Mouse (Mus musculus) cerebellum, adult (tissue): Measurements from ENCODE around the gene Rps6.
A peak's percentile ranks its signal among the peaks of the same experiment; 100 is the strongest.
"Not testable (repeated sequence)": the region's sequence is repeated elsewhere in the genome, so short reads cannot be mapped to it uniquely, and the experiment has no call there.

ENCODE experiments used
- ATAC-seq: cut with Nextera tagmentation; 2 replicates; pipeline ENCODE4 v1.9.2; 2017; ENCODE audit warnings: mild to moderate bottlenecking, moderate library complexity, mixed read lengths; ENCODE audit not compliant: insufficient number of reproducible peaks, low FRiP score, low TSS enrichment

Gene Rps6

DNA sequence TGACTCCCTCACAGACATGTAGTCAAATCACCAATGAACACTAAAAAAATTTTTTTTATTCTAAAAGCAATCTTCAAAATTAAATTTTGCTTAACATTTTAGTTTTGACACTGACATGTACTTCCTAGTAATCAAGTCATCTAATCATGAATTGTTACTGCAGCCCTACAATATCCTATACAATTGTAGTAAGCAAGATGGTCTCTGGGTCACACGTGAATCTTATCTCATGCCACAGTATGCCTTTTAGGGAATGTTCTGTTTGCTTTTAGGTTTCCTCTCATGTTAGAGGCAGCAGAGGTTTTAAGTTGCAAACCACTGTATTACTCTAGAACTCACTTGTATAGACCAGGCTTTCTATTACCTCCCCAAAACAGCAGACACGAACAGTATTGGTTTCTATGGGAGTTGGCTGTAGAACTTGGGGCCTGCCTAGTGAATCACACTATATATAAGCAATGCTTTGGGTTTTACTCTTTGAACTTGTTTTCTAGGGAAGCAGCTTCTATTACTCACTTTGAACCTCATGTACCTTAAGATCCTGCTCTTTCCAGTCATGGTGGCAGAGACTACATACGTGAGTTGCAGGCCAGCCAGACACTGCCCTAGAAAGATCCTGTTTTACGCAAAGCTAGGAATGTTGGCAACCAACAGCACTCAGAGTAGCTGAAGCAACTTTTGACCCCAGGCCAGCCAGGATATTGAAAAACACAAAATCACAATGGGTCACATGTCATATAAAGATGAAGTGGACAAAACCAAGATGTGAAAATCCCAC is 4.2 kb downstream of the Rps6 start:
- no peak for ATAC-seq

GRCm38 (mm10) chr4:86852018-86852417 is 5.2 kb downstream of the Rps6 start:
- ATAC-seq, result no peak

GRCm38 (mm10) chr4:86851331-86851730 is 5.9 kb downstream of the Rps6 start:
- no peak for ATAC-seq

DNA sequence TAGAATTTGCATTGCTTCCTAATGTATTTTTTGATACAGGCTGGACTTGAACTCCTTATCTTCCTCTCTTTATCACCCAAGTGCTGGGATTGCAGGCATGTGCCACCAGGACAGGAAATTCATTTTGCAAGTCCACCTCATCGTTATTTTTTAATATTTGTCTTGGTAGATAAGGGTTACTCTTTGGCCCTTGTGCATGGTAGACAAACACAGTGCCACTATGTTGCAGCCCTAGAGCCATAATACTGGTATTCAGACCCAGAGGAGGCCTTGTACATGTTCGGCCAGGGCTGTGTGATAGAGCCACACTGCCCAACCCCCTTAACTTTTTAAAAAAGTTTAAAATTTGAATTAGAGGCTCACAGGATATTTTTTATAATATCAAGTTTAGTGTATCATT is 10.0 kb downstream of the Rps6 start:
- ATAC-seq, result no peak

DNA sequence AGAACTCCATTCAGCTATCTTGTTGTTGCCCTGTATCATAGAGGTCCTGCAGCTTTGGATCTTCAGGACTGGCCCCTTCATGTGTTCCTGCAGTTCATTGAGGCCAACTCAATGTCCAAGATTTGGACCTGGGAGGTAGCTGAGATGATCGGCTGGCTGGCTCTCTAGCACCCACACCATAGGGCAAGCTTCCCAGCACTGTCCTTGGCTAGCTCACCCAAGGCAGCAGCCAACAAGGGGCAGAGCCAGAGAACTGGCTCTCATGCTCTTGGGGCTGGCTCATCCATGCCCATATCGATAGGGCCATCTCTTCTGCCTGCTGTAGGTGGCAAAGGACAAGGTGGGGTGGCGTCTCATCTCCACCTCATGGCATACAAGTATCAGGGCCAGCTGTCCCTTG is 11.8 kb downstream of the Rps6 start:
- peak; percentile 74 for ATAC-seq

GRCm38 (mm10) chr4:86841141-86841540 is 16.1 kb downstream of the Rps6 start:
- not testable (repeated sequence) for ATAC-seq

DNA sequence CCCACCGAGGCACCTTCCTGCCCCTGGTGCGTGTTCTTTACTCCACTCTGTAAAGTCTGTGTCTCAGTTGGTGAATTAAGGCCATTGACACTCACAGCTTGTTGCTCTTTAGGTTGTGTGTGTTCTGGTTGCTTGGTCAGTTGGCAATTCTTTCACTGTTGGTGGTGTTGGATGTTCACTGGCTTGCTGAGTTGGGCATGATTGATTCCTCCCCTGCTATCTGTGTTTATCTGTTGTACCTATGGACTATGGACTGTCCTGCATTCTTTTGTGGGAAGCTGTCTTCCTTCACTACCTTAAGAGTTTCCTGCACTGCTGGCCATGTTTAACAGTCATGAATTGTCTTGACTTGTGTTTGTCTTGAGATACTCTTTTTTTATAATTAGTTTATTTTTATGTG is 25.3 kb downstream of the Rps6 start:
- no peak for ATAC-seq

GRCm38 (mm10) chr4:86825143-86825542 is 32.1 kb downstream of the Rps6 start:
- ATAC-seq, result no peak

- no peak for ATAC-seq
Measured at GRCm38 (mm10) chr4:86823169-86823568, 34.0 kb downstream of the Rps6 start.

DNA sequence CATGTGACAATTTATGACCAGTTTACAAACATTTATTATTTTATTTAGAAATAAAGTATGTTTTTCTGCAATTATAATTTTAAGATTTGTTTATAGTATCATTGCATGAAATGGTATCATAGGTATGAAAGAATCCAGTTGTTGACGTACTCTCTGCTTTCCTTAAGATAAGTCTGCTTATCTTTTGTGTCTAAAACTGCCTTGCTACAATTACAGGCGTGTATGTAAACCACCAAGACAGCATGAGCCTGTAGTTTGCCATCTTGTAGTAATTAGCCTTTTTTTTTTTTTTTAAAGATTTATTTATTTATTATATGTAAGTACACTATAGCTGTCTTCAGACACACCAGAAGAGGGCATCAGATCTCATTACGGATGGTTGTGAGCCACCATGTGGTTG is 42.4 kb downstream of the Rps6 start:
- ATAC-seq, result no peak

GRCm38 (mm10) chr4:86810604-86811003 is 46.6 kb downstream of the Rps6 start:
- peak; percentile 61 for ATAC-seq
